Mouse (Mus musculus) liver, adult 2 months (tissue): ENCODE measurements around the gene Peli2.

ENCODE experiments used
- CTCF ChIP-seq: fragments of 200-500 bp; IDR thresholded peaks from 2 replicates; pipeline ENCODE4 v1.5.1; 2011; ENCODE audit warnings: low read depth, low read length, control low read depth
- POLR2A ChIP-seq: fragments of 200-500 bp; IDR thresholded peaks from 2 replicates; pipeline ENCODE4 v1.6.1; 2011; ENCODE audit warnings: low read length, control low read depth; ENCODE audit not compliant: insufficient read depth; ENCODE audit errors: extremely low read depth

GRCm38 (mm10) chr14:48186302-48186701 lies 65.7 kb downstream of the Peli2 start:
- TF ChIP-seq POLR2A (no peak), CTCF (no peak)
